32 mouse cellular contexts compared by ENCODE assay signal in genomic region chr11:43485855-43486254, GRCm38 (mm10). TPM values are rescaled to one million over a fixed set of nuclear protein-coding genes. Genes with fewer than 3 reads are reported as not detected.
"Had no signal": no experiment of that assay in that cellular context is flagged by ENCODE, and none has a peak within 500 bp of the region (broad histone marks: within the 10 kb centered on the region; RNA-seq: fewer than 3 reads in every experiment).

No protein-coding gene starts in this region.

- H3K9me3 ChIP-seq: heart, embryonic 12.5 days; heart, embryonic 13.5 days; heart, embryonic 15.5 days; hindbrain, embryonic 10.5 days; hindbrain, embryonic 12.5 days; hindbrain, embryonic 13.5 days; hindbrain, embryonic 15.5 days; intestine, embryonic 15.5 days; kidney, embryonic 15.5 days had no signal

- H3K36me3 ChIP-seq: heart, embryonic 12.5 days; heart, embryonic 13.5 days; heart, embryonic 15.5 days; hindbrain, embryonic 10.5 days; hindbrain, embryonic 12.5 days; hindbrain, embryonic 13.5 days; hindbrain, embryonic 15.5 days; intestine, embryonic 15.5 days; kidney, embryonic 15.5 days had no signal

- H3K4me2 ChIP-seq: heart, embryonic 12.5 days; heart, embryonic 13.5 days; heart, embryonic 15.5 days; hindbrain, embryonic 12.5 days; hindbrain, embryonic 13.5 days; hindbrain, embryonic 14.5 days; hindbrain, embryonic 15.5 days; intestine, embryonic 15.5 days; kidney, embryonic 15.5 days had no signal

- ATAC-seq: hindbrain, embryonic 16.5 days; inflammation-experienced regulatory T-cells, adult 6 months; intestine, embryonic 15.5 days; intestine, embryonic 16.5 days; intestine, postnatal 0 days had no signal

- H3K9ac ChIP-seq: heart, embryonic 12.5 days; heart, embryonic 13.5 days; heart, embryonic 15.5 days; hindbrain, embryonic 12.5 days; hindbrain, embryonic 13.5 days; hindbrain, embryonic 14.5 days; hindbrain, embryonic 15.5 days; intestine, embryonic 15.5 days; kidney, embryonic 15.5 days had no signal

- H3K27me3 ChIP-seq: heart, embryonic 12.5 days; heart, embryonic 15.5 days; hindbrain, embryonic 12.5 days; hindbrain, embryonic 13.5 days; hindbrain, embryonic 15.5 days; intestine, embryonic 15.5 days; kidney, embryonic 15.5 days had no signal

- H3K27ac ChIP-seq: heart, embryonic 13.5 days; heart, embryonic 15.5 days; hindbrain, embryonic 10.5 days; hindbrain, embryonic 12.5 days; hindbrain, embryonic 13.5 days; hindbrain, embryonic 14.5 days; hindbrain, embryonic 15.5 days; hindbrain, postnatal 0 days; intestine, embryonic 15.5 days; kidney, embryonic 15.5 days; kidney, postnatal 0 days; layer of hippocampus, adult 2 months; left cerebral cortex, adult 2 months had no signal

- DNase-seq: heart, postnatal 14 days; heart, postnatal 36 days; heart, postnatal 4 days; kidney, adult 11 months; kidney, adult 18-20 months; kidney, adult 2 months; kidney, adult 8-10 months; kidney, adult 9 months; kidney, postnatal 14 days; kidney, postnatal 25 days; kidney, postnatal 36 days; layer of hippocampus, adult 9-11 months; layer of hippocampus, postnatal 36 days had no signal

- H3K4me3 ChIP-seq: heart, embryonic 12.5 days; heart, embryonic 13.5 days; heart, embryonic 15.5 days; hindbrain, embryonic 10.5 days; hindbrain, embryonic 12.5 days; hindbrain, embryonic 13.5 days; hindbrain, embryonic 15.5 days; intestine, embryonic 15.5 days; kidney, embryonic 15.5 days; layer of hippocampus, adult 2 months; left cerebral cortex, adult 2 months had no signal

RNA-seq across cellular contexts. Expression of gene C1qtnf2, which starts 11.8 kb away (rescaled TPM):
- total RNA-seq: hematopoietic stem cell, adult 5-6 weeks had no signal
- polyA plus RNA-seq: inflammation-experienced regulatory T-cells, adult 6 months had no signal

RNA-seq across cellular contexts. Expression of gene Ccnjl, which starts 42.7 kb away (rescaled TPM):
- polyA plus RNA-seq: inflammation-experienced regulatory T-cells, adult 6 months had no signal
